Mouse (Mus musculus) c-Kit-negative CD71-positive TER-119-positive erythroid progenitor cells, embryonic 14.5 days (primary cell): ENCODE results near the gene Rps3a1.
A peak's percentile ranks its signal among the peaks of the same experiment; 100 is the strongest.

Experiments
- DNase-seq: peaks from one replicate; pipeline ENCODE4 v3.0.0-alpha.2; 2013; ENCODE audit warnings: low read depth, low spot score

Rps3a1 gene

GRCm38 (mm10) chr3:86142263-86142933 lies at the start of gene Rps3a1:
Gene Rps3a1, minus strand, starts transcription at chr3:86142702.
- peak; percentile 93 for DNase-seq

- no peak for DNase-seq
These were observed 45.4 kb upstream of the Rps3a1 start for GRCm38 (mm10) chr3:86187736-86188389.

- DNase-seq: no peak
These were observed 42.0 kb upstream of the Rps3a1 start for GRCm38 (mm10) chr3:86184546-86184945.

- no peak for DNase-seq
These were observed 38.6 kb upstream of the Rps3a1 start for GRCm38 (mm10) chr3:86181107-86181506.

GRCm38 (mm10) chr3:86179714-86180113 lies 37.2 kb upstream of the Rps3a1 start:
- no peak for DNase-seq

- DNase-seq: no peak
These were observed 26.4 kb upstream of the Rps3a1 start for GRCm38 (mm10) chr3:86168841-86169425.

- DNase-seq: no peak
These were observed 7.0 kb upstream of the Rps3a1 start for GRCm38 (mm10) chr3:86149521-86149920.

- DNase-seq: no peak
These were observed 6.6 kb upstream of the Rps3a1 start for GRCm38 (mm10) chr3:86149063-86149462.

- no peak for DNase-seq
These were observed 841 bp upstream of the Rps3a1 start for GRCm38 (mm10) chr3:86143343-86143742.

- DNase-seq: no peak
These were observed 424 bp upstream of the Rps3a1 start for GRCm38 (mm10) chr3:86142934-86143317.

GRCm38 (mm10) chr3:86141886-86142262 lies 628 bp downstream of the Rps3a1 start:
- DNase-seq: no peak

GRCm38 (mm10) chr3:86141366-86141765 lies 1.1 kb downstream of the Rps3a1 start:
- DNase-seq: no peak

- DNase-seq: no peak
These were observed 2.8 kb downstream of the Rps3a1 start for GRCm38 (mm10) chr3:86139660-86140059.

- DNase-seq: no peak
These were observed 5.4 kb downstream of the Rps3a1 start for GRCm38 (mm10) chr3:86136936-86137574.

- DNase-seq: no peak
These were observed 6.5 kb downstream of the Rps3a1 start for GRCm38 (mm10) chr3:86135886-86136563.

GRCm38 (mm10) chr3:86134939-86135638 lies 7.4 kb downstream of the Rps3a1 start:
- no peak for DNase-seq

- peak; percentile 54 for DNase-seq
These were observed 12.7 kb downstream of the Rps3a1 start for GRCm38 (mm10) chr3:86129757-86130156.

- no peak for DNase-seq
These were observed 19.2 kb downstream of the Rps3a1 start for GRCm38 (mm10) chr3:86123251-86123746.

- DNase-seq: no peak
These were observed 20.3 kb downstream of the Rps3a1 start for GRCm38 (mm10) chr3:86122156-86122555.

GRCm38 (mm10) chr3:86119237-86119932 lies 23.1 kb downstream of the Rps3a1 start:
- no peak for DNase-seq

GRCm38 (mm10) chr3:86116951-86117350 lies 25.6 kb downstream of the Rps3a1 start:
- DNase-seq: no peak
